In the genomic region with DNA sequence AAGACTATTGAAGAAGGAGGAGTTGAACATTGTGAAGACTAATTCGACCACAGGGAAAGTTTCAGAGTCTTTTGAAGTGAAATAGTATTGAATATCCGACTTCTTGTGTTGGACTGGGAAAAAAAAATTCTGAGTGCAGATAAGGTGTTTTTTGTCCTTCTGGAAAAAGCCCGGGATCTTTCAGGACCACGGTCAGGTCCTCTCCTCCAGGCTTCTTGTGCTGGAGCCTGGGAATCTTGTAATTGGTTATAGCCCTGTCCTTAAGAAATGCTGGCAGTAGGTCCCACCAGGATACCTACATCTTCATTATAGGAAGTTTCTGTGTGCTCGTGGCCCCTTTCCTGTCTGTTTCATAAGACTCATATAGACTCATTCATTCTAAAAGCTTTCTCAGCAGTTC, we compare ENCODE assay signal across 12 mouse cellular contexts. TPM values are rescaled to one million over a fixed set of nuclear protein-coding genes. Genes with fewer than 3 reads are reported as not detected.
DNase-seq lines count a peak whose midpoint lies in the region; ATAC-seq and TF ChIP-seq lines count a peak whose summit lies in the region.
"Had no signal": no experiment of that assay in that cellular context is flagged by ENCODE, and none has a peak within 500 bp of the region (broad histone marks: within the 10 kb centered on the region; RNA-seq: fewer than 3 reads in every experiment).

No protein-coding gene starts in this region.

- no peaks in the 10 kb centered on the region for H3K9me3 ChIP-seq in forebrain, embryonic 16.5 days (ENCODE audit: control insufficient read depth, low read length)
- no peaks in the 10 kb centered on the region for H3K9me3 ChIP-seq in midbrain, embryonic 10.5 days (replicated peaks)
- H3K9me3 ChIP-seq: liver, embryonic 15.5 days had no signal

- ATAC-seq in forebrain, embryonic 16.5 days, result no peak

- H3K4me1 ChIP-seq in forebrain, embryonic 16.5 days (replicated peaks; ENCODE audit: control insufficient read depth, insufficient read depth, low read length), result peaks cover 8% of the 10 kb centered on the region
- peaks cover 25% of the 10 kb centered on the region for H3K4me1 ChIP-seq in midbrain, embryonic 10.5 days
- H3K4me1 ChIP-seq in thymus, adult 2 months (replicated peaks; ENCODE audit: control insufficient read depth, insufficient read depth, low read length), result peaks cover 16% of the 10 kb centered on the region
- H3K4me1 ChIP-seq: liver, embryonic 15.5 days had no signal

- peak overlapping the region; percentile 72 for H3K4me2 ChIP-seq in forebrain, embryonic 16.5 days (ENCODE audit: low read length)
- H3K4me2 ChIP-seq: heart, embryonic 11.5 days; liver, embryonic 15.5 days had no signal

- TF ChIP-seq CTCF in thymus, adult 2 months (IDR thresholded peaks at IDR 0.05; ENCODE audit: borderline replicate concordance, control insufficient read depth, extremely low read depth, insufficient read depth, low read length, poor library complexity), result no peak

- no peak overlapping the region for H3K9ac ChIP-seq in forebrain, embryonic 16.5 days (replicated peaks; ENCODE audit: low read depth, low read length)
- H3K9ac ChIP-seq: liver, embryonic 15.5 days had no signal

- H3K27me3 ChIP-seq in forebrain, embryonic 16.5 days (replicated peaks; ENCODE audit: control insufficient read depth, insufficient read depth, low read length), result no peaks in the 10 kb centered on the region
- H3K27me3 ChIP-seq in midbrain, embryonic 10.5 days (ENCODE audit: low read depth, poor library complexity, severe bottlenecking), result peaks cover 34% of the 10 kb centered on the region
- peaks cover 13% of the 10 kb centered on the region for H3K27me3 ChIP-seq in thymus, adult 2 months (ENCODE audit: control insufficient read depth, insufficient read depth, low read length)
- H3K27me3 ChIP-seq: CH12.LX had no signal

- no peak for TF ChIP-seq POLR2A in thymus, adult 2 months (IDR thresholded peaks at IDR 0.05; ENCODE audit: control insufficient read depth, extremely low read depth, insufficient read depth, low read length, poor library complexity)

- no peak overlapping the region for H3K27ac ChIP-seq in forebrain, embryonic 16.5 days (ENCODE audit: low read length)
- H3K27ac ChIP-seq in midbrain, embryonic 10.5 days (replicated peaks), result no peak overlapping the region
- H3K27ac ChIP-seq in thymus, adult 2 months (ENCODE audit: control insufficient read depth, insufficient read depth, low read length), result no peak overlapping the region
- H3K27ac ChIP-seq: liver, embryonic 15.5 days had no signal

- DNase-seq in ovary, postnatal 36 days (ENCODE audit: low spot score), result peak; percentile 13
- DNase-seq in ovary, postnatal 14 days (ENCODE audit: low spot score), result no peak
- DNase-seq in midbrain, embryonic 10.5 days (ENCODE audit: low spot score), result peak; percentile 14
- no peak for DNase-seq in cerebellum, postnatal 10 days
- no peak for DNase-seq in layer of hippocampus, postnatal 25 days (ENCODE audit: extremely low spot score in 1 of 2, low spot score in 1 of 2)
- DNase-seq in right cerebral cortex, postnatal 14 days, result no peak
- DNase-seq in thymus, adult 2 months, result no peak

- 3% methylated on average over 5 of the region's 5 CpGs for WGBS in forebrain, embryonic 16.5 days
- WGBS in midbrain, embryonic 10.5 days, result 6% methylated on average over 5 of the region's 5 CpGs
- WGBS in thymus, adult 2 months, result 12% methylated on average over 5 of the region's 5 CpGs

- peak overlapping the region; percentile 81 for H3K4me3 ChIP-seq in forebrain, embryonic 16.5 days (replicated peaks; ENCODE audit: low read length)
- H3K4me3 ChIP-seq in midbrain, embryonic 10.5 days, result peak overlapping the region; percentile 72; the same call in 1 of the 2 replicates
- H3K4me3 ChIP-seq in thymus, adult 2 months (ENCODE audit: control insufficient read depth, insufficient read depth, low read length), result no peak overlapping the region
- H3K4me3 ChIP-seq: liver, embryonic 15.5 days; myocyte had no signal

- no peaks in the 10 kb centered on the region for H3K36me3 ChIP-seq in forebrain, embryonic 16.5 days (ENCODE audit: control insufficient read depth, insufficient read depth)
- H3K36me3 ChIP-seq in midbrain, embryonic 10.5 days, result no peaks in the 10 kb centered on the region
- no peaks in the 10 kb centered on the region for H3K36me3 ChIP-seq in thymus, adult 2 months (ENCODE audit: control insufficient read depth, insufficient read depth, low read length)
- H3K36me3 ChIP-seq: liver, embryonic 15.5 days had no signal

RNA-seq across cellular contexts. Expression of a gene that starts 0.9 kb away (rescaled TPM):
- polyA plus RNA-seq in forebrain, embryonic 16.5 days (2015; fragmentation: Nextera tagmentation; extraction: Ambion mirVana), result 4.1 and 4.8 TPM in 2 replicates
- 0.64 and 1.4 TPM in 2 replicates for polyA plus RNA-seq in midbrain, embryonic 10.5 days (2016; fragmentation: Nextera tagmentation; extraction: Ambion mirVana)
- under 1 TPM; 0.39 to 0.68 TPM for total RNA-seq in layer of hippocampus, postnatal 25 days (2021)
- polyA plus RNA-seq in thymus, adult 2 months (2012; rRNA removed), result 0.28 and 0.56 TPM in 2 replicates
- total RNA-seq: CH12.LX had no signal
- polyA plus RNA-seq: heart, embryonic 11.5 days; liver, embryonic 15.5 days; myocyte had no signal

Comparison
In these comparisons a context has a peak if more than half of its experiments do, and no peak if none do; other contexts are left out.
1. DNase-seq: peak in ovary, postnatal 36 days (single experiment) and midbrain, embryonic 10.5 days (single experiment); none in ovary, postnatal 14 days (single experiment), cerebellum, postnatal 10 days (0 of 2), layer of hippocampus, postnatal 25 days (0 of 2), right cerebral cortex, postnatal 14 days (single experiment) and thymus, adult 2 months (single experiment).